Mouse (Mus musculus) intestine, embryonic 15.5 days (tissue): Measurements from ENCODE around the gene Gm17949. TPM values are rescaled to one million over a fixed set of nuclear protein-coding genes. Genes with fewer than 3 reads are reported as not detected.

Source experiments
- ATAC-seq: fragments of 200-750 bp; cut with Nextera tagmentation; 2 replicates; pipeline ENCODE4 v1.8.0; 2017; ENCODE audit warnings: moderate TSS enrichment, moderate library complexity
- H3K27ac ChIP-seq: fragments of 300-500 bp; sonication (generic); 2 replicates; pipeline ENCODE4 v1.5.1; 2015; ENCODE audit warnings: mild to moderate bottlenecking, inconsistent platforms
- H3K27me3 ChIP-seq: fragments of 300-500 bp; sonication (generic); replicated peaks from 2 replicates; pipeline ENCODE4 v1.6.1; 2015; ENCODE audit warnings: inconsistent platforms
- H3K36me3 ChIP-seq: fragments of 300-500 bp; sonication (generic); 2 replicates; pipeline ENCODE4 v1.6.1; 2015; ENCODE audit warnings: inconsistent platforms
- H3K4me1 ChIP-seq: fragments of 300-500 bp; sonication (generic); replicated peaks from 2 replicates; pipeline ENCODE4 v1.6.1; 2015; ENCODE audit warnings: inconsistent platforms
- H3K4me2 ChIP-seq: fragments of 300-500 bp; sonication (generic); replicated peaks from 2 replicates; pipeline ENCODE4 v1.6.1; 2015; ENCODE audit warnings: mild to moderate bottlenecking, inconsistent platforms
- H3K4me3 ChIP-seq: fragments of 300-500 bp; sonication (generic); replicated peaks from 2 replicates; pipeline ENCODE4 v1.5.1; 2015; ENCODE audit warnings: inconsistent platforms
- H3K9ac ChIP-seq: fragments of 300-500 bp; sonication (generic); 2 replicates; pipeline ENCODE4 v1.6.1; 2015; ENCODE audit warnings: inconsistent platforms
- H3K9me3 ChIP-seq: fragments of 300-500 bp; sonication (generic); 2 replicates; pipeline ENCODE4 v1.6.1; 2016; ENCODE audit warnings: inconsistent platforms
- WGBS: fragments of 180-500 bp; shearing (Covaris S2); methylation state at CpG from one replicate; pipeline ENCODE4 v1.1.7; 2015; 5-methylcytosine and 5-hydroxymethylcytosine counted together
- polyA plus RNA-seq: library from polyadenylated mRNA; unstranded; fragments of >200 nt; fragmentation: Nextera tagmentation; extraction: Ambion mirVana; gene quantifications from 2 replicates; pipeline ENCODE4 v1.2.1, GENCODE M21; 2015

The Gm17949 gene
- polyA plus RNA-seq, 1 experiment from 2014 or later, result 0.24 TPM

DNA sequence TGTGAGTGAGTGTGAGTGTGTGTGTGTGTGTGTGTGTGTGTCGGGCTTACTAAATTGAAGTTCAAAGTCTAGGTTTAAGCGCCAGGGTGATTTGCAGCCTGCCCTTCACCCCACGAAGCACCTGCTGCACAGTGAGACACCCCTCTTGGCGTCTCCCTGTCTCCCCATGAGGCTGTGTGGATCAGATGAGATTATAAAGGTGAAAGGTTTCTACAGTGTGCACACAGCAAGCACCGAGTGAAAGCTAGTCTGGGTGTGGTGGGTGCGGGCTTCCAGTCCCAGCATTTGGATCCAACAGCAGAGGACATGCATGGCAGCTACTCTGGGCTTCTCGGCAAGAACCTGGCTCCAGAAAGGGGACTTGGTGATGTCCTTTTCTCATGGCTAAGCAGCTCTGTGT is 30.2 kb upstream of the Gm17949 start:
- H3K9me3 ChIP-seq, result no peaks in the 10 kb centered on the region

DNA sequence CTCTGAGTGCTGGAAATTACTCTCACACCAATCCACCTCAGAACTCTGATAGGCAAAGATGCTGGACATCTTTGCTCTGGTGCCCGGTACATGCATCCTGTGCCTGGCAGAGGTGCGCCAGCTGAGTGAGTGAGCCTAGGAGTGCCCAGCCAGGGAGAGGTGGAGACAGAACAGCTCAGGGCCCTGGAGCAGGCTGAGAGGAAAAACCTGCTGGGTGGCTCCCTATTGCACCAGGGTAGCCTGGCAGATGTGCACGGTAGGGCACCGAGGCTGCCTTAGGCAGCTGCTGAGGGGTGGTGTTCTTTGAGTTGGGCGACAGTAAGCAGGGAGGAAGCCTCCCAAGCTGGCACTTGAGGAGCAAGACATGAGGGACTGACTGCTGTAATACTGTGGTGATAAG is 29.3 kb upstream of the Gm17949 start, which contains the start of gene Acer1:
Gene Acer1, minus strand, starts transcription at position 114 of the 400 bp plus-strand sequence.
- H3K9me3 ChIP-seq, result no peaks in the 10 kb centered on the region
- no peaks in the 10 kb centered on the region for H3K36me3 ChIP-seq
- 0 out of 2 replicates have a peak within 1 kb of the TSS, but pooled peaks have one; percentile 14 for H3K4me2 ChIP-seq
- peaks cover 4% of the 10 kb centered on the region; the same call in 1 of the 2 replicates for H3K4me1 ChIP-seq
- no peaks in the 10 kb centered on the region for H3K27me3 ChIP-seq
- 73% methylated on average over 5 of the region's 5 CpGs for WGBS
- peak within 1 kb of the TSS; percentile 66; the same call in 1 of the 2 replicates for H3K27ac ChIP-seq
- ATAC-seq, result no peak
- no peak within 1 kb of the TSS for H3K4me3 ChIP-seq
- peak within 1 kb of the TSS; percentile 13; the same call in 1 of the 2 replicates for H3K9ac ChIP-seq

More for the DNA sequence above, 30.2 kb upstream of the Gm17949 start:
- Histone ChIP-seq H3K9ac (0 out of 2 replicates have a peak overlapping the region, but pooled peaks have one; percentile 13), H3K4me3 (no peak overlapping the region), H3K27ac (peak overlapping the region; percentile 66; the same call in 1 of the 2 replicates), H3K4me2 (0 out of 2 replicates have a peak overlapping the region, but pooled peaks have one; percentile 14), H3K4me1 (peaks cover 10% of the 10 kb centered on the region), H3K27me3 (no peaks in the 10 kb centered on the region), H3K36me3 (no peaks in the 10 kb centered on the region)
- ATAC-seq, result peak; percentile 83
- WGBS, result 57% methylated on average over 7 of the region's 7 CpGs

DNA sequence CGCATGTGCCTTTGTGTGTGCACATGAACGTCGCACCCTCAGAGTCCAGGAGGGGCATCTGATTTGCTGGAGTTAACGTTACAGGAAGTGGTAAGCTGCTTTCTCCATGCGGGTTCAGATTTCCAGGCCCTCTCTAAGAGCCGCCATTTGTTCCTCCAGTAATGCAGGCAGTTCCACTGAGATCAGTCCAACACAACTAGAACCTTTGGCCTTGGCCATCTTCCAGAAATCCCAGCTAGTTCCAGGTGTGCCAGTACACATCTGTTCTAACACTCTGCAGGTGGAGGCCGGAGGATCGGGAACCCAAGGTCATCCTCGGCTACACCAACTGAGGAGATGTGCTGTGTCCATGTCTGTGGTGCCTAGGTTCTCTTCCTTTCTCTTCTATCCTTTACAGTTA is 26.4 kb upstream of the Gm17949 start:
- no peaks in the 10 kb centered on the region for H3K27me3 ChIP-seq
- no peak for ATAC-seq
- no peak overlapping the region for H3K4me3 ChIP-seq
- no peaks in the 10 kb centered on the region for H3K36me3 ChIP-seq
- H3K27ac ChIP-seq, result no peak overlapping the region
- no peak overlapping the region for H3K4me2 ChIP-seq
- H3K4me1 ChIP-seq, result peaks cover 2% of the 10 kb centered on the region; the same call in 1 of the 2 replicates
- 79% methylated on average over 9 of the region's 9 CpGs for WGBS
- no peak overlapping the region for H3K9ac ChIP-seq
- H3K9me3 ChIP-seq, result no peaks in the 10 kb centered on the region

DNA sequence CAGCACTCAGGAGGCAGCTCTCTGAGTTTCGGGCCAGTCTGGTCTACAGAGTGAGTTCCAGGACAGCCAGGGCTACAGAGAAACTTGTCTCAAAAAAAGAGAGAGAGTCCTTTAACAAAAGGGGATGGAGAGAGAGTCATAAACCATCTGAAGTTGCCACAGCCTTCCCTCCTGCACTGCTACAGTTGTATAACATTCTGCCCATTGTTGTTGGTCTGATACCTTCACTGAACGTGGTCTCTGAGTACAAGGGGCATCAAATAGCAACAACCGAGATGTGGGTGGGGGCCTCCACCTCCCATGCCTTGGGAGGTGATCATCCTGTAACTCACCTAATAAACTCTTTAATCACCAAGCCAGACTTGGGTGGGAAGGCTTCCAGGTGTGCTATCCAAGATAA is 25.6 kb upstream of the Gm17949 start:
- Histone ChIP-seq H3K4me3 (no peak overlapping the region), H3K9me3 (no peaks in the 10 kb centered on the region), H3K27ac (no peak overlapping the region), H3K36me3 (no peaks in the 10 kb centered on the region), H3K4me1 (peaks cover 2% of the 10 kb centered on the region; the same call in 1 of the 2 replicates), H3K9ac (no peak overlapping the region), H3K27me3 (no peaks in the 10 kb centered on the region), H3K4me2 (no peak overlapping the region)
- 72% methylated on average over 3 of the region's 3 CpGs for WGBS
- no peak for ATAC-seq

DNA sequence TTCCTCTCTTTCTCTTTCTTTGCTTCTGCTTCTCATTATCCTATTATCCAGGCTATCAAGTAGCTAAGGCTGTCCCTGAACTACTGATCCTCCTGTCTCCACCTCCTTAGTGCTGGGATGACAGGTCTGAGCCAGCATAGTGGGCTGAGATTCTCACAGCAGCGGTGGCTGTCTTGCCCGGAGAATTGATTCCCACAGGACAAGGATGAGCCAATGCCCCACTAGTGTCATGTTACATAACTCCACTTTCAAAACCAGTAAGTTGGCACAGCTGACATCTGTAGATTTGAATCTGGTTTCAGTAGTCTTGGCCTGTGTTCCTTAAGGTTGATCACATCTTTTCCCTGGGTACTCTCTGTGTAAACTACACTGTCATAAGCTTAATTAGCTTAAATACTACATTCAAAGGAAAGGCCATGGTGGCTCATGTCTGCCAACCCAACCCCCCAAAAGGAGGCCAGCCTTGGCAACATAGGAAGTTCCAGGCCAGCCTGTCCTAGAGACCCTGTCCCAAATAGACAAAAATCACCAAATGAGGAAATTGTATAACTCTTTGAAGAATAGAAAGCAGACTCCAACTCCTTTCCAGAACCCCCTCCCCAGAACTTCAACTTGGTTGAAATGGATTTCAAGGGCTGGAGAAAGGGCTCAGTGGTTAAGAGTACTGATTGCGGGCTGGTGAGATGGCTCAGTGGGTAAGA is 25.0 kb upstream of the Gm17949 start:
- Histone ChIP-seq H3K4me2 (no peak overlapping the region), H3K27me3 (no peaks in the 10 kb centered on the region), H3K4me1 (peaks cover 6% of the 10 kb centered on the region; the same call in 1 of the 2 replicates), H3K36me3 (no peaks in the 10 kb centered on the region), H3K9ac (no peak overlapping the region), H3K9me3 (no peaks in the 10 kb centered on the region), H3K4me3 (no peak overlapping the region), H3K27ac (no peak overlapping the region)
- ATAC-seq, result no peak
- 86% methylated on average over 3 of the region's 3 CpGs for WGBS

DNA sequence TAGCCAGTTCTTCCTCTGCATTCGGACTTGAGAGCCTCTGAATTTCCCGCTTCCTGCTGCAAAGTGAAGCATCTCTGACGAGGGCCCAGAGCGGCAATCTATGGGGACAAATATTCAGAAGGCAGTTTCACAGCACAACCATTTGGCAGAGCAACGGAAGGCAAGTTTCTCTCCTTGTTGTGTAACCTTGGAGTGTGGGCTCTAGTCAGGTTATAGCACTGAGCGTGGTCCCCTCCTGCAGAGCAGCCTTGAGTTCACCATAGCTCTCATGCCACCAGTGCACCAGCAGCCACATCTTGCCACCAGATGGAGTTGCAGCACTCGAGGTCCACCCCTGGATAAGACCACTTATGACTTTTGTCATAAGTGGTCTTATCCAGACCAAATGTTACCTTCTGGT is 22.8 kb upstream of the Gm17949 start:
- 84% methylated on average over 7 of the region's 7 CpGs for WGBS

DNA sequence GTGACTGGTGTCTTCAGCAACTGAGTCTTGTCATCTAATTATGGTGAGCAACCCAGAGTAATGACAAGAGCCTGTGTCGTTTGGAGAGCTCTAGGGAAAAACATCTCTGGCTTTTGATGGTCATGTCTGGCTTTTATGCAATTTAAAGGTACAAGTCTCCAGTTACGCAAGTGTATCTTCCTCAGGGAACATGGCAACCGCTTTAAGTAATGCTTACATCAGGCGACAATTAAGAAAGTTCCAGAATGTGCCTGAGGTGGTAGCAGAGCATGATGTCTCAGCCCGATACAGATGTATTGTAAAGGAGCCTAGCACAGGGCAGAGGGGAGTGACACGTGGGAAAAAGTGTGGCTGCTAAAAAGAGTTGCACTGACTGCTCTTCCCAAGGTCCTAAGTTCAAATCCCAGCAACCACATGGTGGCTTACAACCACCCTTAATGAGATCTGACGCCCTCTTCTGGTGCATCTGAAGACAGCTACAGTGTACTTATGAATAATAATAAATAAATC is 22.3 kb upstream of the Gm17949 start:
- peak overlapping the region; percentile 67 for H3K4me2 ChIP-seq
- ATAC-seq, result no peak
- peaks cover 9% of the 10 kb centered on the region; the same call in 1 of the 2 replicates for H3K4me1 ChIP-seq
- H3K9me3 ChIP-seq, result no peaks in the 10 kb centered on the region
- WGBS, result 66% methylated on average over 7 of the region's 7 CpGs
- peak overlapping the region; percentile 51; the same call in 1 of the 2 replicates for H3K9ac ChIP-seq
- peak overlapping the region; percentile 69; the same call in 1 of the 2 replicates for H3K27ac ChIP-seq
- H3K27me3 ChIP-seq, result no peaks in the 10 kb centered on the region
- H3K4me3 ChIP-seq, result peak overlapping the region; percentile 82
- peaks cover 14% of the 10 kb centered on the region for H3K36me3 ChIP-seq

More for the DNA sequence above, 22.8 kb upstream of the Gm17949 start:
- peaks cover 9% of the 10 kb centered on the region for H3K36me3 ChIP-seq
- no peak overlapping the region for H3K9ac ChIP-seq
- no peak overlapping the region for H3K4me2 ChIP-seq
- H3K4me1 ChIP-seq, result peaks cover 9% of the 10 kb centered on the region; the same call in 1 of the 2 replicates
- ATAC-seq, result no peak
- no peak overlapping the region for H3K27ac ChIP-seq
- no peak overlapping the region for H3K4me3 ChIP-seq
- no peaks in the 10 kb centered on the region for H3K9me3 ChIP-seq
- H3K27me3 ChIP-seq, result no peaks in the 10 kb centered on the region

DNA sequence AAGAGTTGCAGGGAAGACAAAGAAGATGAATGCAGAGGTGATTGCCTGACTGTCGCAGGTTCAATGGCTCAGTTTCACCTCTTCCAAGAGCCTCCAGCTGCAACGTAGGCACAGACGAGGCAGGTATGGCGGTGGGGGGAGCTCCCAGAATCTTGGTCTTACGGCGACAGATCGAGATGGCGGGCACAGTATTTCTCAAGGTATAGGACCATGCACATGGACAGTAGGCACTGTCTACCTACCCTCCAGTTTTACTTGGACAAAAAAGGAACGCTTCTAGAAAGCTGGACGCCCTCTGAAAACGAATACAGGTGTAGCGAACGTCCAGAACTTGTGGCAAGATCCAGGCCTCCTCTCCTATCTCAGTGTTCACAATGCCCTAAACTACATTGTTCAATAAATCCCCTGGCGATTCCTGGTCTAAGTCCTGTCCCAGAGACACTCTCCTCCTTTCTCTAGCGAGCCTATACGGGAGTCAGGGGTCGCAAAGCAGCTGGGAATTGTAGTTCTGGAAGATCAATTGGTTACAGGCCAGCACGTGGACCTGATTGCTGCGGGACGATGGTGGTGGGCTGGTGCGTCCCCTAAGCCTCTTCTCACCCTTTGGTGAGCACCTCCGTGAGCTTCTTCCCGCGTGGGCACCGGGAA is 21.7 kb upstream of the Gm17949 start:
- no peaks in the 10 kb centered on the region for H3K9me3 ChIP-seq
- H3K36me3 ChIP-seq, result peaks cover 20% of the 10 kb centered on the region
- peak overlapping the region; percentile 67 for H3K4me2 ChIP-seq
- no peaks in the 10 kb centered on the region for H3K27me3 ChIP-seq
- peak; percentile 94 for ATAC-seq
- H3K9ac ChIP-seq, result peak overlapping the region; percentile 51
- peak overlapping the region; percentile 82 for H3K4me3 ChIP-seq
- 3% methylated on average over 25 of the region's 25 CpGs for WGBS
- H3K27ac ChIP-seq, result peak overlapping the region; percentile 69
- peaks cover 9% of the 10 kb centered on the region; the same call in 1 of the 2 replicates for H3K4me1 ChIP-seq

DNA sequence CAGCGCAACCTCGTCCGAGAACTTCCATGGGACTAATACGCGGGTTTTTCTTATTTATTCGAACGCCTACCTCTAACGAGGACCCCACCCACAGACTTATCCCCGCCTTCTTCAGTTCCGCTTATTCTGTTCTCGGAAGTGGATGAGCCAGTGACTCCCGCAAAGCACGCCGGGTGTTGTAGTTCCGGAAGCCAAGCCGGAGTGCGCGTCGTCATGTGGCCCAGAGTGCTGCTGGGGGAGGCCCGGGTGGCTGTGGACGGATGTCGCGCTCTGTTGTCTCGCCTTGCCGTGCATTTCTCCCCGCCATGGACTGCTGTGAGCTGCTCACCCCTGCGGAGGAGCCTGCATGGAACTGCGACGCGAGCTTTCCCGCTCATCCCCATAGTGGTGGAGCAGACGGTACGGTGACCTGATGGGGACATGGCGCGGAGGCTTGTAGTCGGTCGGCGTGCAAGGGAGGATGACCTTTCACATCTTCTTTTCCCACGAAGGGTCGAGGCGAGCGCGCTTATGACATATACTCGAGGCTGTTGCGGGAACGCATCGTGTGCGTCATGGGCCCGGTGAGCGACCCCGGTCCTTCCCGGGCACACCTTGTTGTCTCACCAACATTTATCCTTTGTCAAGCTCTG is 21.0 kb upstream of the Gm17949 start, which contains the start of gene Clpp:
Gene Clpp, plus strand, starts transcription at position 191 of the 632 bp plus-strand sequence.
- Histone ChIP-seq H3K36me3 (peaks cover 20% of the 10 kb centered on the region), H3K9me3 (no peaks in the 10 kb centered on the region), H3K9ac (peak within 1 kb of the TSS; percentile 81), H3K4me1 (peaks cover 9% of the 10 kb centered on the region; the same call in 1 of the 2 replicates), H3K4me2 (peak within 1 kb of the TSS; percentile 67), H3K27ac (peak within 1 kb of the TSS; percentile 69), H3K27me3 (no peaks in the 10 kb centered on the region), H3K4me3 (peak within 1 kb of the TSS; percentile 82)
- under 1% methylated on average over 52 of the region's 52 CpGs for WGBS
- peak; percentile 97 for ATAC-seq

DNA sequence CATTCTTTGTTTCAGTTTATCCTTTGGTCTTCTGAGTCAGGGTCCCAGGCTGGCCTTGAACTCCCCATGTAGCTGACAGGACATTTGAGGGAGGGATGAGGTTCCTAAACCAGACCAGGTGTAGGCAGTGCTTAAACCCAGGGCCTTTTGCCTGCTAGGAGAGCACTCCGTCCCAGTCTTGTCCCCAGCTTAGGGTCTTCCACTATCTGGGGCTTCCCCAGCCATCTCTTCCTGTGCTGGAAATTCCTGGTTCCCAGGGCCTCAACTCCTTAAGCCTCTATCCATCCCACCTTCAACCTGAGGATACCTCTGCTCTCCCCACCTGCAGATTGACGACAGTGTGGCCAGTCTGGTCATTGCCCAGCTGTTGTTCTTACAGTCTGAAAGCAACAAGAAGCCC is 20.3 kb upstream of the Gm17949 start:
- Histone ChIP-seq H3K4me2 (peak overlapping the region; percentile 67), H3K4me3 (peak overlapping the region; percentile 82), H3K9ac (peak overlapping the region; percentile 81), H3K27ac (no peak overlapping the region), H3K36me3 (peaks cover 20% of the 10 kb centered on the region), H3K9me3 (no peaks in the 10 kb centered on the region), H3K27me3 (no peaks in the 10 kb centered on the region), H3K4me1 (peaks cover 9% of the 10 kb centered on the region; the same call in 1 of the 2 replicates)
- 66% methylated on average over 2 of the region's 2 CpGs for WGBS
- no peak for ATAC-seq

DNA sequence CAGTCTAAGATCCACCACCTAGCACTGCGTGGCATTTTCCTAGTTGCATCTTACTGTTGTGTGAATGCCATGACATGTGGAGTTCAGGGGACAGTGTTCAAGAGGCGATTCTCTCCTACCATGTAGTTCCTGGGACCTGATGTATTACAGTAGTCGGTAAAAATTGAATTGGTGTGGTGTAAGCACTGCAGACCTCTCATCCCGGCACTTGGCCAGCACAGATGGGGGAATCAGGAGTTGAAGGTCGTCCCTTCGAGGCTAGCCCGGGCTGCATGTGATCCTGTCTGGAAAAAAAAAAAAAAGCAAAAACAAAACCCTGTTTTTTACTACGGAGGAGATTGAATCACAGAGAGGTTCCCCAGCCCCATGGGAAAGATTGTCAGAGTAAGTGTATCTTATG is 16.2 kb upstream of the Gm17949 start:
- Histone ChIP-seq H3K27ac (no peak overlapping the region), H3K4me3 (no peak overlapping the region), H3K4me1 (peaks cover 14% of the 10 kb centered on the region), H3K36me3 (peaks cover 26% of the 10 kb centered on the region), H3K4me2 (no peak overlapping the region), H3K9ac (no peak overlapping the region), H3K9me3 (no peaks in the 10 kb centered on the region), H3K27me3 (no peaks in the 10 kb centered on the region)
- 88% methylated on average over 8 of the region's 8 CpGs for WGBS
- no peak for ATAC-seq
